Mouse (Mus musculus) kidney, postnatal 0 days (tissue): ENCODE measurements around the gene Trim54. TPM values are rescaled to one million over a fixed set of nuclear protein-coding genes. Genes with fewer than 3 reads are reported as not detected.

ENCODE experiments used
- ATAC-seq: fragments of 200-750 bp; cut with Nextera tagmentation; replicated peaks from 2 replicates; pipeline ENCODE4 v1.8.0; 2017; ENCODE audit warnings: low read depth, moderate number of reproducible peaks, moderate TSS enrichment, moderate library complexity; ENCODE audit not compliant: low FRiP score
- DNase-seq: peaks from one replicate; pipeline ENCODE4 v3.0.0-alpha.2; 2016; ENCODE audit warnings: low spot score
- H3K27ac ChIP-seq: fragments of 300-500 bp; sonication (generic); 2 replicates; pipeline ENCODE4 v1.5.1; 2014; ENCODE audit warnings: mild to moderate bottlenecking
- H3K27me3 ChIP-seq: fragments of 300-500 bp; sonication (generic); 2 replicates; pipeline ENCODE4 v1.6.1; 2014; ENCODE audit warnings: low read length, mixed read lengths; ENCODE audit not compliant: insufficient read depth
- H3K36me3 ChIP-seq: fragments of 300-500 bp; sonication (generic); 2 replicates; pipeline ENCODE4 v1.6.1; 2014; ENCODE audit warnings: low read length, mixed read lengths; ENCODE audit not compliant: insufficient read depth
- H3K4me1 ChIP-seq: fragments of 300-500 bp; sonication (generic); replicated peaks from 2 replicates; pipeline ENCODE4 v1.6.1; 2014; ENCODE audit warnings: antibody characterized with exemption, low read length, mixed read lengths; ENCODE audit not compliant: insufficient read depth
- H3K4me2 ChIP-seq: fragments of 300-500 bp; sonication (generic); 2 replicates; pipeline ENCODE4 v1.6.1; 2014; ENCODE audit warnings: mild to moderate bottlenecking, low read length, moderate library complexity, mixed read lengths
- H3K4me3 ChIP-seq: fragments of 300-500 bp; sonication (generic); replicated peaks from 2 replicates; pipeline ENCODE4 v1.5.1; 2014; ENCODE audit warnings: low read depth, low read length
- H3K9ac ChIP-seq: fragments of 300-500 bp; sonication (generic); 2 replicates; pipeline ENCODE4 v1.6.1; 2014; ENCODE audit warnings: low read depth, low read length
- H3K9me3 ChIP-seq: fragments of 300-500 bp; sonication (generic); replicated peaks from 2 replicates; pipeline ENCODE4 v1.6.1; 2016; ENCODE audit warnings: low read length, inconsistent platforms, mixed read lengths
- CTCF ChIP-seq: IDR thresholded peaks from 2 replicates; pipeline ENCODE4 v1.5.1; 2016; ENCODE audit warnings: antibody characterized with exemption, low read depth, mild to moderate bottlenecking, moderate library complexity
- WGBS: fragments of 180-500 bp; shearing (Covaris S2); extraction: QIAGEN DNeasy Blood & Tissue Kit; methylation state at CpG from one replicate; pipeline ENCODE4 v1.1.7; 2014; 5-methylcytosine and 5-hydroxymethylcytosine counted together
- polyA plus RNA-seq: library from polyadenylated mRNA; unstranded; fragments of >200 nt; fragmentation: Nextera tagmentation; extraction: Ambion mirVana; gene quantifications from 2 replicates; pipeline ENCODE4 v1.2.1, GENCODE M21; 2015

The Trim54 gene
- polyA plus RNA-seq, 1 experiment from 2014 or later: not detected

- Histone ChIP-seq H3K27me3 (no peaks in the 10 kb centered on the region), H3K4me1 (no peaks in the 10 kb centered on the region), H3K4me2 (no peak overlapping the region), H3K9me3 (no peaks in the 10 kb centered on the region), H3K4me3 (no peak overlapping the region), H3K36me3 (peaks cover 79% of the 10 kb centered on the region), H3K27ac (no peak overlapping the region), H3K9ac (no peak overlapping the region)
- WGBS: 90% methylated on average over 1 of the region's 1 CpGs
- DNase-seq: no peak
- ATAC-seq: no peak
- no peak for TF ChIP-seq CTCF
Observed at GRCm38 (mm10) chr5:31164878-31165277, 48.4 kb downstream of the Trim54 start.

GRCm38 (mm10) chr5:31168630-31169029, 52.1 kb downstream of the Trim54 start:
- 92% methylated on average over 4 of the region's 4 CpGs for WGBS
- no peak overlapping the region for H3K9ac ChIP-seq
- no peak for DNase-seq
- no peak for TF ChIP-seq CTCF
- H3K4me2 ChIP-seq: no peak overlapping the region
- no peaks in the 10 kb centered on the region for H3K27me3 ChIP-seq
- H3K9me3 ChIP-seq: no peaks in the 10 kb centered on the region
- no peaks in the 10 kb centered on the region for H3K4me1 ChIP-seq
- no peak for ATAC-seq
- H3K36me3 ChIP-seq: peaks cover 77% of the 10 kb centered on the region
- H3K4me3 ChIP-seq: no peak overlapping the region
- no peak overlapping the region for H3K27ac ChIP-seq

GRCm38 (mm10) chr5:31179301-31179765, 62.8 kb downstream of the Trim54 start:
- ATAC-seq (peak; percentile 27), DNase-seq (no peak)
- H3K27me3 ChIP-seq: no peaks in the 10 kb centered on the region
- under 1% methylated on average over 25 of the region's 25 CpGs for WGBS
- H3K36me3 ChIP-seq: peaks cover 2% of the 10 kb centered on the region; the same call in 1 of the 2 replicates
- peak overlapping the region; percentile 85 for H3K4me2 ChIP-seq
- no peak for TF ChIP-seq CTCF
- H3K4me1 ChIP-seq: no peaks in the 10 kb centered on the region
- H3K4me3 ChIP-seq: peak overlapping the region; percentile 91
- peak overlapping the region; percentile 98 for H3K27ac ChIP-seq
- peak overlapping the region; percentile 83 for H3K9ac ChIP-seq
- H3K9me3 ChIP-seq: no peaks in the 10 kb centered on the region

- no peaks in the 10 kb centered on the region for H3K9me3 ChIP-seq
- H3K27me3 ChIP-seq: no peaks in the 10 kb centered on the region
- DNase-seq (peak; percentile 98), ATAC-seq (peak; percentile 96)
- no peaks in the 10 kb centered on the region for H3K4me1 ChIP-seq
- peak within 1 kb of the TSS; percentile 85 for H3K4me2 ChIP-seq
- H3K4me3 ChIP-seq: peak within 1 kb of the TSS; percentile 91
- under 1% methylated on average over 59 of the region's 59 CpGs for WGBS
- H3K27ac ChIP-seq: peak within 1 kb of the TSS; percentile 98
- no peaks in the 10 kb centered on the region for H3K36me3 ChIP-seq
- H3K9ac ChIP-seq: peak within 1 kb of the TSS; percentile 83
- TF ChIP-seq CTCF: peak; percentile 33
Observed at GRCm38 (mm10) chr5:31179766-31180630, 63.5 kb downstream of the Trim54 start, which contains the start of the genes Gm29609 and Gtf3c2. TSS of gene Gm29609 (minus strand) at chr5:31179911. TSS of gene Gtf3c2 (minus strand) at chr5:31180144.

GRCm38 (mm10) chr5:31181183-31181770, 64.8 kb downstream of the Trim54 start:
- H3K4me3 ChIP-seq: no peak overlapping the region
- no peaks in the 10 kb centered on the region for H3K4me1 ChIP-seq
- ATAC-seq (no peak), DNase-seq (no peak)
- H3K36me3 ChIP-seq: no peaks in the 10 kb centered on the region
- H3K9me3 ChIP-seq: no peaks in the 10 kb centered on the region
- 93% methylated on average over 9 of the region's 9 CpGs for WGBS
- no peak overlapping the region for H3K9ac ChIP-seq
- no peaks in the 10 kb centered on the region for H3K27me3 ChIP-seq
- no peak overlapping the region for H3K27ac ChIP-seq
- no peak overlapping the region for H3K4me2 ChIP-seq
- TF ChIP-seq CTCF: no peak

- Histone ChIP-seq H3K9ac (no peak overlapping the region), H3K4me3 (no peak overlapping the region), H3K4me1 (no peaks in the 10 kb centered on the region), H3K27ac (no peak overlapping the region), H3K9me3 (no peaks in the 10 kb centered on the region), H3K4me2 (no peak overlapping the region), H3K36me3 (peaks cover 16% of the 10 kb centered on the region), H3K27me3 (no peaks in the 10 kb centered on the region)
- ATAC-seq (no peak), DNase-seq (no peak)
- TF ChIP-seq CTCF: no peak
- WGBS: 59% methylated on average over 4 of the region's 4 CpGs
Observed at GRCm38 (mm10) chr5:31183678-31184077, 67.2 kb downstream of the Trim54 start.

Other genes with a start within 250 kb of the Trim54 start
- 67.3 and 74.5 TPM in 2 replicates for gene Tmem214, start 248.7 kb upstream of the Trim54 start, polyA plus RNA-seq
- gene Agbl5, start 228.0 kb upstream of the Trim54 start, polyA plus RNA-seq: 17.3 and 17.5 TPM in 2 replicates
- gene Ost4, start 208.9 kb upstream of the Trim54 start, polyA plus RNA-seq: 466 and 517 TPM in 2 replicates
- gene Emilin1, start 203.3 kb upstream of the Trim54 start, polyA plus RNA-seq: 204 and 226 TPM in 2 replicates
- 68.9 and 70.6 TPM in 2 replicates for gene Khk, start 195.3 kb upstream of the Trim54 start, polyA plus RNA-seq
- gene Cgref1, start 171.1 kb upstream of the Trim54 start, polyA plus RNA-seq: 47.4 and 52.2 TPM in 2 replicates
- gene Preb, start 156.4 kb upstream of the Trim54 start, polyA plus RNA-seq: 103 and 117 TPM in 2 replicates
- gene Tcf23, start 148.1 kb upstream of the Trim54 start, polyA plus RNA-seq: 2.2 and 2.3 TPM in 2 replicates
- 271 and 290 TPM in 2 replicates for gene Atraid, start 68.4 kb upstream of the Trim54 start, polyA plus RNA-seq
- 13.4 and 15.1 TPM in 2 replicates for gene Slc5a6, start 67.8 kb upstream of the Trim54 start, polyA plus RNA-seq
- gene Cad, start 61.9 kb upstream of the Trim54 start, polyA plus RNA-seq: 11.8 and 13.9 TPM in 2 replicates
- gene Dnajc5g, start 10.4 kb upstream of the Trim54 start, polyA plus RNA-seq: not detected in 2 replicates
- 1.1 TPM in 2 replicates for gene Slc30a3, start 8.5 kb upstream of the Trim54 start, polyA plus RNA-seq
- gene Ucn, start 22.1 kb downstream of the Trim54 start, polyA plus RNA-seq: 0.31 TPM in 1 of 2 replicates, not detected in the other
- gene Mpv17, start 37.5 kb downstream of the Trim54 start, polyA plus RNA-seq: 45.3 and 56.0 TPM in 2 replicates
- gene Gm29609, start 63.2 kb downstream of the Trim54 start, polyA plus RNA-seq: 0.53 and 0.73 TPM in 2 replicates
- gene Gtf3c2, start 63.4 kb downstream of the Trim54 start, polyA plus RNA-seq: 42.5 and 47.6 TPM in 2 replicates
- gene Snx17, start 76.5 kb downstream of the Trim54 start, polyA plus RNA-seq: 122 and 134 TPM in 2 replicates
- 62.8 and 66.8 TPM in 2 replicates for gene Eif2b4, start 76.7 kb downstream of the Trim54 start, polyA plus RNA-seq
- 7.2 and 8.9 TPM in 2 replicates for gene Zfp513, start 85.6 kb downstream of the Trim54 start, polyA plus RNA-seq
- gene Ppm1g, start 104.0 kb downstream of the Trim54 start, polyA plus RNA-seq: 85.4 and 92.2 TPM in 2 replicates
- gene Nrbp1, start 124.2 kb downstream of the Trim54 start, polyA plus RNA-seq: 116 and 123 TPM in 2 replicates
- gene Gm9970, start 124.5 kb downstream of the Trim54 start, polyA plus RNA-seq: 0.82 and 0.92 TPM in 2 replicates
- gene Krtcap3, start 135.0 kb downstream of the Trim54 start, polyA plus RNA-seq: 28.0 and 31.9 TPM in 2 replicates
- 17.4 and 20.5 TPM in 2 replicates for gene Ift172, start 174.4 kb downstream of the Trim54 start, polyA plus RNA-seq
- 26.9 and 27.8 TPM in 2 replicates for gene Fndc4, start 179.4 kb downstream of the Trim54 start, polyA plus RNA-seq
- gene Gckr, start 180.7 kb downstream of the Trim54 start, polyA plus RNA-seq: 0.09 TPM in 1 of 2 replicates, not detected in the other